Mouse (Mus musculus) ZHBTc4 (cell line): ENCODE measurements around the gene Hist1h2bg.
"Not testable (repeated sequence)": the region's sequence is repeated elsewhere in the genome, so short reads cannot be mapped to it uniquely, and the experiment has no call there.

ENCODE experiments used
- DNase-seq: peaks from one replicate; pipeline ENCODE4 v3.0.0-alpha.2; 2011; ENCODE audit warnings: low read depth, low spot score

Hist1h2bg gene

DNA sequence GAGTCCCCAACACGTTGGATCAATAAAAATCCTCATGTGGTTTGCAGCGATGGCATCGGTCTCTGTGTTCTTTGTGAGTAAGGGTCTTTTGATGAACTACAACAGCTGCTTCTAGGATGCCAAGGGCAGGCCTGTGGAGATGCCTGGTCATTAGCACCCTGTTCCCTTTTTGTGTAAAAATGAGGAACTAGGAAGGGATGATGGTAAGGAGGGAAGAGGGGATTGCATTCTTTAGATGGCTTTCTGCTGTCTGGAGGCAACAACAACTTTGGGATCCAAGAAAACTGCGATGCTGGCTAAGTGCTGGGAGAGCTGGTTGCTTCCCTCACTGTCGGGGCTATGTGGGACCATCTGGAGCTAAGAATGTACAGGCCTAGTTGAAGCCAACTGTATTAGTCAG, 32.9 kb upstream of the Hist1h2bg start:
- DNase-seq = no peak

DNA sequence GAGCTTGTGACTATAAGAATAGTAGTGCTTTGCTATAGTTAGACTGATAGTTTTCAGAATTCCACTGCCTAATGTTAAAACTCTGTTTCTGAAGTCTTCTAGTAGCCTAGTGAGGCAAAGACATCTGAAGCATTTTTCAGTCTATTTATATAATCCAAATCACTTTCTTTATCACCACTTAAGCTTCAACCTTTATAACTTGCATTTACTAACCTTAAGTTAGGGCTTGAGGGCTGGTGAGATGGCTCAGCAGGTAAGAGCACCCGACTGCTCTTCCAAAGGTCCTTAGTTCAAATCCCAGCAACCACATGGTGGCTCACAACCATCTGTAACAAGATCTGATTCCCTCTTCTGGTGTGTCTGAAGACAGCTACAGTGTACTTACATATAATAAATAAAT, 31.4 kb upstream of the Hist1h2bg start:
- DNase-seq = not testable (repeated sequence)

DNA sequence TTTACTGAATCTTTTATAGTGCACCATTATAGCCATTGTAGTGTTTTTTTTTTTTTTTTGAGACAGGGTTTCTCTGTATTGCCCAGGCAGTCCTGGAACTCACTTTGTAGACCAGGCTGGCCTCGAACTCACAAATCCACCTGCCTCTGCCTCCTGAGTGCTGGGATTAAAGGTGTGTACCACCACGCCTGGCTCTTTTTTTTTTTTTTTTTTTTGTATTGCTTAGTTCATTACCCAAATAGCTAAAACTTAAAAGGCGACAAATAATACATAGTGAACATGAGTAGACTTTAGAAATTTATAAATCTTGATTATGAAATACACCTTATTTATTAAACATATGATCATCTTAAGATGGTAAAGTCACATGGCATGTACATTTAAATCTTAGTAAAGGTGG, 29.7 kb upstream of the Hist1h2bg start:
- no peak for DNase-seq

DNA sequence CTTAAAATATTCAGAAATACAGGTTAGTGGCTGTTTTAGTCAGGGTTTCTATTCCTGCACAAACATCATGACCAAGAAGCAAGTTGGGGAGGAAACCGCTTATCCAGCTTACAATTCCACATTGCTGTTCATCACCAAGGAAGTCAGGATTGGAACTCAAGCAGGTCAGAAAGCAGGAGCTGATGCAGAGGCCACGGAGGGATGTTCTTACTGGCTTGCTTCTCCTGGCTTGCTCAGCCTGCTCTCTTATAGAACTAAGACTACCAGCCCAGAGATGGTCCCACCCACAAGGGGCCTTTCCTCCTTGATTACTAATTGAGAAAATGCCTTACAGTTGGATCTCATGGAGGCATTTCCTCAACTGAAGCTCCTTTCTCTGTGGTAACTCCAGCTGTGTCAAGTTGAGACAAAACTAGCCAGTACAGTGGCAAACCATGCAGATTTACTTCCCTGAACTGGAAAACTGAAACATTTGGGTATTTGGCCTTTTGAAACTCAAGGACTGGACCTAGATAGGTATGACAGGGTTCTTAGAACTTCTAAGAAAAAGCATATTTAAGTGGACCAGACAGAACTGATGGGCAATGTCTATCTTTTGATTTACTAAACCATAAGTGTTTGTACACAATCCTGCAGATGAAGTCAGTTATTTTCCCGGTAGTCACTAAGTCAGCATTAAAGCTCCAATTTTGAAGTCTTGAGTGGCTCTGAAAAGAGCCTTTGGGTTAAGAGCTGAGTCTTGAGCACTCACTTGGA, 28.8 kb upstream of the Hist1h2bg start:
- not testable (repeated sequence) for DNase-seq

DNA sequence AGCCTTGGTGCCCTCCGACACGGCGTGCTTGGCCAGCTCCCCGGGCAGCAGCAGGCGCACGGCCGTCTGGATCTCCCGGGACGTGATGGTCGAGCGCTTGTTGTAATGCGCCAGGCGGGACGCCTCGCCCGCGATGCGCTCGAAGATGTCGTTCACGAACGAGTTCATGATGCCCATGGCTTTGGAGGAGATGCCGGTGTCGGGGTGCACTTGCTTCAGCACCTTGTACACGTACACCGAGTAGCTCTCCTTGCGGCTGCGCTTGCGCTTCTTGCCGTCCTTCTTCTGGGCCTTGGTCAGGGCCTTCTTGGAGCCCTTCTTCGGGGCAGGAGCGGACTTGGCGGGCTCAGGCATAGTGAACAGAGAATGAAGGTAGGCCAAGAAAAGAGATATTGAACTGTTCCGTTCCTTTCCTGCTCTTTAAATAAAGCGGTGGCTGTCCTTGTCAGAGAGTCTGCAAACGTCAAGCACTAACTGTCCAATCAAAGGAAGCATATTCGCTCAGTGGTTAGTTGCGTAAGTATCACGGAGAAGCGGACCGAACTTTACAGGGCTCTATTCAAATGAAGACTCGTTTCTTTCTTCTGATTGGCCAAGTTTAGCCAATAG, 28.1 kb upstream of the Hist1h2bg start, which contains the start of gene Hist1h2bh:
Gene Hist1h2bh, minus strand, starts transcription at position 394 of the 609 bp plus-strand sequence.
- DNase-seq = peak; percentile 92

DNA sequence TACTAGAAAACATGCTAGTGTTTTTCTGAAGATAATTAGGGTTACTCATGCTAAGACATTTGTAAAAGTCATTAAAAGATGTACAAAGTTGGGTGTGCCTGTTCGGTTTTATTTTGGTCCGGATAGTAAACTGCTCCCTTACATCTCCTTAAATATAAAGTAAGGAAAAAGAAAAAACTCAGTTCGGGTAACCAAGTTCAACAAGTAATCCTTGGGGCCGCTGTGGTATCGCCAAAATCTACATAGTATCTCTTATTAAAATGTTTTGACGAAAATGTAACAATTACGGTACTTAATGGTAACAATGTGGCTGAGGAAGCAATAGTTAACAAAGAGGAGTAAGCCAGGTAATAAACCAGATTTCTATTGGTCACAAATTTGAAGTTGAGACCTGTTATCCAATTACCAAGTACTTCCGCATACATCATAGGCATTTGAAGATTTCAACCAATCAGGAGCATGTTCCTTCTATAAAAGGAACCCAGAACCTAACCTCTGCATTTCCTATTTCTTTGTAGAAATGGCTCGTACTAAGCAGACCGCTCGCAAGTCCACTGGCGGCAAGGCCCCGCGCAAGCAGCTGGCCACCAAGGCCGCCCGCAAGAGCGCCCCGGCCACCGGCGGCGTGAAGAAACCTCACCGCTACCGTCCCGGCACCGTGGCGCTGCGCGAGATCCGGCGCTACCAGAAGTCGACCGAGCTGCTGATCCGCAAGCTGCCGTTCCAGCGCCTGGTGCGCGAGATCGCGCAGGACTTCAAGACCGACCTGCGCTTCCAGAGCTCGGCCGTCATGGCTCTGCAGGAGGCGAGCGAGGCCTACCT, 27.0 kb upstream of the Hist1h2bg start, which contains the start of gene Hist1h3f:
Gene Hist1h3f, plus strand, starts transcription at position 88 of the 822 bp plus-strand sequence.
- peak; percentile 92 for DNase-seq

DNA sequence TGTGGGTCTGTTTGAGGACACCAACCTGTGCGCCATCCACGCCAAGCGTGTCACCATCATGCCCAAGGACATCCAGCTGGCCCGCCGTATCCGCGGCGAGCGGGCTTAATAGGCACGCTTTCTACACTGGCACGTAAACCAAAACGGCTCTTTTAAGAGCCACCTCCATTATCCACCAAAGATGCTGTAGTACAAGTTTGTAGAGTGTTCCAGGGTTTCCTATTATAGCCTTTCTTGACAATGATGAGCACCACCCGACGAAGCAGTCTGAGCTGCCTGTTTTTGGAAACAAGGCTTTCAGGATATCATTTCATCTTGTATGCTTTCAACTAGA, 26.4 kb upstream of the Hist1h2bg start:
- not testable (repeated sequence) for DNase-seq

DNA sequence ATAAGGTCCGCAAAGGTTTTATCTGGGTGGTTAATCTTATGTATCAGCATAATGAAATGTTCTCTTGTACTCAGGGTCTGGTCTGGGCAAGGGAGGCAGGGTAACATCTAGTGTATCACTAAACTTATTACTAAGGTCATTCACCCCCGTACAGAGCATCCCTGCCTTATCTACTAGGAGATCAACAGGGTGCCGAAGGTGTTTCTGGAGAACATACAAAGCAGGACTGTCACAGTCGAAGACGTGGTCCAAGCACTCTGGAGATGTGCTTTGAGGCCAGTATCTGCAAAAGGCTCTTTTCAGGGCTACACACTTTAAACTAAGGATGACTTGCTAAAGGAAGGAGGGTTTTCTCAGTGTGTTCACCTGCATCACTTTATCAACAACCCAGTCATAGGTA, 24.5 kb upstream of the Hist1h2bg start:
- DNase-seq = no peak

DNA sequence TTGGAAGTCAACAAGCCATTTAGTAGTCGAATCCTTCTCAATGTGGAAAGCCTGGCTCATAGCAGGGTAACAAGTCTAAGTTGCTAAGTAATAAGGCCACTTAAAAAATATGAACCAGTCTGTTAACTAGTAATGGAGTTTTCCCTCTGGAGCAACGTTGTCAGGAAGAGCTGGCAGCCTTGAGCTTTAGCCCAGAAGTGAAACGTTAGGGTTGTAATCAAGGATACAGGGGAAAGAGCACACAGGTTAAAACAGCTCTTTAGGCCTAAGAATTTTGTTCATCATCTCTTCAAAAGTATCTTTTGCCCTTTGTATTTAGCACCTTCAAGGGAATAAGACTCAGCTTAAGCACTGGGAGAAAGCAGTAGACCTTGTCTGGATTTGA, 20.4 kb upstream of the Hist1h2bg start:
- DNase-seq = peak; percentile 60

DNA sequence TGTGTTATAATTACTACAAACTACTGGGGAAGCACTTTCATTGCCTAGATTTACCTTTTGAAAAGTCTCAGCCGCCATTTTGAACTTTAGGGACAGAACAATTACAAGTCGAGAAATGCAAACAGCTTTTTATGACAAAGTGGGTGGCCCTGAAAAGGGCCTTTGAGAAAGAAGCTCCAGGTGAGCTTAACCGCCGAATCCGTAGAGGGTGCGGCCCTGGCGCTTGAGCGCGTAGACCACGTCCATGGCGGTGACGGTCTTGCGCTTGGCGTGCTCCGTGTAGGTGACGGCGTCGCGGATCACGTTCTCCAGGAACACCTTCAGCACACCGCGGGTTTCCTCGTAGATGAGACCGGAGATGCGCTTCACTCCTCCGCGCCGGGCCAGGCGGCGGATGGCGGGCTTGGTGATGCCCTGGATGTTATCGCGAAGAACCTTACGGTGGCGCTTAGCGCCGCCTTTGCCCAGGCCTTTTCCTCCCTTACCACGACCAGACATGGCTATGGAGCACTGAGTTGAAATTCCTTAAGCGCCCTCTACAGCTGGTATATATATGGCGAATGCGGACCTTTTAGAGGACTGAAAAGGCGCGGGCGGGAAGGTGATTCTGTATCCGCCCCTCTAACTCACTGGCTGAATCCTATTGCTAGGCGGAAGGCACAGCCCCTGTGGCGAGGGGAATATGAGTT, 19.9 kb upstream of the Hist1h2bg start, which contains the start of gene Hist1h4f:
Gene Hist1h4f, minus strand, starts transcription at position 503 of the 689 bp plus-strand sequence.
- peak; percentile 96 for DNase-seq

DNA sequence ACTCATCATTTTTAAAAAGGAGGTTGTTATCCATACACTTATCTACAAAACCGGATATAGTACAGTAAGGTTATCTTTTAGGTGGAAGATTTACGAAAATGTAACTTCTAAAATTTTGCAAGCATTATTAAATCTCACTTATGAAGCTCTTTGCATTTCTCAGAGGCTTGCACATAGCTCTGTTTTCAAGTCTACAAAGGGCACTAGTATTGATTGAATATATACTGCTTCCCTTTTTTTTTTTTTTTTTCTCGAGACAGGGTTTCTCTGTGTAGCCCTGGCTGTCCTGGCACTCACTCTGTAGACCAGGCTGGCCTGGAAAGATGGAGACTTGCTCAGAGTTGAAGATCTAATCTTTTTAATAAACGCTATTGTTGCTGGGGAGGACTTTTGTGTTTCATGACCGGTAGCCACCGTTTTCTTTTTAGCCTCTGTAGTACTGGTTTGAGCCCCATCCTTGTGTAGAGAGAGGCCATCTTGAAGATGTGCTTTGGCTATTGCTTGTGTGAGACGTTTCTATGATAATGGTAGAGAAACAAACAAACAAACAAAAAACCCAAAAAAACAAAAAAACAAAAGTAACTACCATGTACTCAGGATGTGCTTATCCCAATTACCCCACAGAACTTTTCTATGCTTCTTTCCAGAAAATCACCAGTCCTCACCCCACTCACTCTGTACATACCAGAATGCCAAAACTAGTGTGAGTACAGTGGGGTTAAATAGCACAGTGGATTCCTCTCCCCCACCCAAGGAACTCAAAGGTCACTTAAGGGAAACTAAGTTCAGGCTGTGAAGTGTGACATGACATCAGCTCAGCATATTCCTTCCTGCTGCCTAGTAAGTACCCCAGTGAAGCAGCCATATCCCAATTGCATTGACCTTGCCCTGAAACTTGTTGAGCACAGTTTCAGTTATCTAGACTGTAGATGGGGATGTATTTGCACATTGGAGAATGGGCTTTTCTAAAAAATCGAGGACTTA, 19.0 kb upstream of the Hist1h2bg start:
- no peak for DNase-seq

DNA sequence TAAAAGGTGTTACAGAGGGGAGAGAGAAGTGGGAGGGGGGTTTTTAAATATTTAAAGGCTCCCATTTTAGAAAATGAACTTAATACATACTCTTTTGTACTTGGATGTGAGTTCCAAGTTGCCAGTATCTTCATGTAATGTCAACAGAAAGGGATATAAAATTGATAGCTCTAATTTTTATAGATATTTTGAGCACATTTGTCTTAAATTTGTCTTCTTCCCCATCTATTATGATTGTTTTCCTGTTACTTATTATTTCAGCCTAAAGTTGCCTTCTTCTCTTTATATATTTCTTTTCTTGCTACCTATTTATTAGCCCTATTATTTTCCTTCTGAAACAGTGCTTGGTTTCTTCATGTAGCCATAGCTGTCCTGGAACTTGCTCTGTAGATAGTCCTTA, 18.2 kb upstream of the Hist1h2bg start, which contains the start of gene Hist1h1d:
Gene Hist1h1d, plus strand, starts transcription at position 301 of the 400 bp plus-strand sequence.
- no peak for DNase-seq

DNA sequence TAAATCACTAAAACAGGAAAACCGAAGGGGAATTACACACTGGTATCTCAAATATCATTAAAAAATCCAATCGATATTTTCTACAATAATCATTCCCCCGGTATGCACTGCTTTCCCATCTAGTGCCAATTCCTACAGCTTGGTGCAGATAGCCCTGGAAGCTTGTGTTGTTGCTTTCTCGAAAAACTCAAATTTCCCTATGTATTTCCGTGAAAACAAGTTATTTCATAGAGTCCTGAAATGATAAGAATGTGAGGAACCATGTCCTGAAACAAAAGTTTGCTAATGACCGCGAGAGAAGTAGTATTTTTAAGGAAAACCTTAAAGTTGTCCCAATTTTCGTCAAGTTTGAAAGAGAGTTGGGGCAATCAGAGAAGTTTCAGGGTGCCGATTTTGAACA, 16.8 kb upstream of the Hist1h2bg start:
- DNase-seq = no peak

DNA sequence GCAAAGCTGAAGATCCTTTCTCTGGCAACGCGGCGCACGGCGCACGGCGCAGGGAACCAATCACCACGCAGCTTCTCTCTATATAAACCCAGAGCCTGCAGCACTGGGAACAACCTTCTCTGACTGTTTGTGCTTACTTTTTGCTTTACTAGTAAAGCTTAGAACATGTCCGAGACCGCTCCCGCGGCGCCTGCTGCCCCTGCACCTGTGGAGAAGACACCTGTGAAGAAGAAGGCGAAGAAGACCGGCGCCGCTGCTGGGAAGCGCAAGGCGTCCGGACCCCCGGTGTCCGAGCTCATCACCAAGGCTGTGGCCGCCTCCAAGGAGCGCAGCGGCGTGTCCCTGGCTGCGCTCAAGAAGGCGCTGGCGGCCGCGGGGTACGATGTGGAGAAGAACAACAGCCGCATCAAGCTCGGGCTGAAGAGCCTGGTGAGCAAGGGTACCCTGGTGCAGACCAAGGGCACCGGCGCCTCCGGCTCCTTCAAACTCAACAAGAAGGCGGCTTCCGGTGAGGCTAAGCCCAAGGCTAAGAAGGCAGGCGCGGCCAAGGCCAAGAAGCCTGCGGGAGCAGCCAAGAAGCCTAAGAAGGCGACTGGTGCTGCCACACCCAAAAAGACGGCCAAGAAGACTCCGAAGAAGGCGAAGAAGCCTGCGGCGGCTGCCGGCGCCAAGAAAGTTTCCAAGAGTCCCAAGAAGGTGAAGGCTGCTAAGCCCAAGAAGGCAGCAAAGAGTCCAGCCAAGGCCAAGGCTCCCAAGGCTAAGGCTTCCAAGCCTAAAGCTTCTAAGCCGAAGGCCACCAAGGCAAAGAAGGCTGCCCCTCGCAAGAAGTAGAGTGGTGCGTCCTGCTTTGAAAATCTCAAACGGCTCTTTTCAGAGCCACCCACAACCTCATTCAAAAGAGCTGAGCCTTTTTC, 16.0 kb upstream of the Hist1h2bg start:
- peak; percentile 88 for DNase-seq

DNA sequence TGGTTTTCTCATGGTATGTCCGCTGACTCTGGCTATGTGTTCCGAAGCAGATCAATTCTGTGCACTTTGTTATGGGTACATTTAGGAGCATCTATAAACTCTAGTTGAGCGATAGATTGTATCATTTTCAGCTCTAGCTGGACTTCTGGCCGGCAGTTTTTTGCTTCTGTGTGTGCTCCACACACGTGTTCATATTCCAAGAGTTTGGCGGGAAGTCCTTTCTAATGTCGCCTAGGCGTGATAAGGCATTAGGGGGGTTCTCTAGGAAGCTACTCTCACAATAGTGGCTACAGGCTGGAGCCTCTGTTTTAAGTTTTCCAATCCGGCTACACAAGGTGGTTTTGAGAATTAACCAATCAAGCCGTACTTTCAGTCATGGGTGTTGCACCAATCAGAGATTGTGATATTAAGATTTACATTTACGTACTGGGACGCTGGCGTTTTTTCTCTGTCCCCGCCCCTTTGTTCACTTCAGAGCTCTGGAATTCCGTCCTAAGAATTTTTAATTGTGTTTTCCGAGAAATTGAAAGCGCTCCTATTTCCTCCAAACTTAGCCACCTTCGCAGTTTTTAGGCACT, 15.3 kb upstream of the Hist1h2bg start:
- peak; percentile 96 for DNase-seq

DNA sequence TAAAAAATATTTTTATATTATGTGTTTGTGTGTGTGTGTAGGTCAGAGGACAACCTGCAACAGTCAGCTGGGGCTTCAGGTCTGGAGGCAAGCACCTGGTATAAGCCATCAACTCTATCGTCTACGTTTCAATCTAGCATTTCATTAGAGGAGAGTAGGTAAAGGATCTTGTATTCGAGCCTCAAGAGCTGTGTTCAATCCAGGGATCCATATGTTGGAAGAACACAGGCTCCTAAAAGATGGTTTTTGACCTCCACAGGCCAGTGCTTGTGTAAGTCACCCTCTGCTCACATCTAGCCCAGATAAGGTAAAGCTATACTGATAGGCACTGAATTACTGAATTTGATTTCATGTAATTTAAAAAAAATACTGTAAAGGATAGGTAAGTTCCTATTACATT, 14.3 kb upstream of the Hist1h2bg start:
- DNase-seq = no peak

DNA sequence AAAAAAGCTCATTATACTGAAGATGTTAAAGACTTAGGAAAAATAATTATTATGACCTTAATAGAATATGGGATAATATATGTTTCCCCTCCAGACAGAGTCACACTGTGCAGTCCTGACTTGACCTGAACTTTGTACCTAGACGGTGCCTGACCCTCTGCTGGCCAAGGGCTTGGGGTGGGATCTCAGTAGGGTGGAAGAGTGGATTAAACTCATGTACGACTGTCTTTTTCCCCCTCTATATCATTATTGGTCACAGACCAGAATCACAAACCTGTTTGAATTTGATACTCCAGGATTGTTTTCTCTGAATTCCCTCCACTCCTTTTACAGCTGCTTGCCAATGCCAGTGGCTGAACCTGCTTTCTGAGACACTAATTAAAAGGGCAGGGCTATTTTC, 10.5 kb upstream of the Hist1h2bg start:
- not testable (repeated sequence) for DNase-seq

DNA sequence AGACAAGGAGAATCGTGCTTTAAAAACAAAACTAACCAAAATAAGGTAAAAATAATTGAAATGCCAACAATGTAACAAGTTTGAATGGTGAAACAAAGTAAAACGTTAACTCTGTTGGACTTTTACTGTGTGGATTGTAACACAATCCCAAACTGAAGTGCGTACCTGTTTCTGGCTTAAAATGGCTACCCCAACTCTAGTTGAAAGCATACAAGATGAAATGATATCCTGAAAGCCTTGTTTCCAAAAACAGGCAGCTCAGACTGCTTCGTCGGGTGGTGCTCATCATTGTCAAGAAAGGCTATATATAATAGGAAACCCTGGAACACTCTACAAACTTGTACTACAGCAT, 9.7 kb upstream of the Hist1h2bg start:
- DNase-seq = not testable (repeated sequence)
